Mouse (Mus musculus) limb, embryonic 15.5 days (tissue): ENCODE measurements around the gene Map1lc3a. TPM values are rescaled to one million over a fixed set of nuclear protein-coding genes. Genes with fewer than 3 reads are reported as not detected.
A peak's percentile ranks its signal among the peaks of the same experiment; 100 is the strongest.

Experiments
- ATAC-seq: fragments of 200-750 bp; cut with Nextera tagmentation; 2 replicates; pipeline ENCODE4 v1.8.0; 2017; ENCODE audit warnings: low read depth, moderate TSS enrichment; ENCODE audit not compliant: insufficient number of reproducible peaks, low FRiP score, low TSS enrichment
- H3K27ac ChIP-seq: fragments of 300-500 bp; sonication (generic); 2 replicates; pipeline ENCODE4 v1.5.1; 2015; ENCODE audit warnings: moderate library complexity, mild to moderate bottlenecking, inconsistent platforms
- H3K27me3 ChIP-seq: fragments of 300-500 bp; sonication (generic); 2 replicates; pipeline ENCODE4 v1.6.1; 2015; ENCODE audit warnings: inconsistent platforms
- H3K36me3 ChIP-seq: fragments of 300-500 bp; sonication (generic); 2 replicates; pipeline ENCODE4 v1.6.1; 2015; ENCODE audit warnings: inconsistent platforms
- H3K4me1 ChIP-seq: fragments of 300-500 bp; sonication (generic); 2 replicates; pipeline ENCODE4 v1.6.1; 2015; ENCODE audit warnings: inconsistent platforms
- H3K4me2 ChIP-seq: fragments of 300-500 bp; sonication (generic); 2 replicates; pipeline ENCODE4 v1.6.1; 2015; ENCODE audit warnings: mild to moderate bottlenecking, inconsistent platforms
- H3K4me3 ChIP-seq: fragments of 300-500 bp; sonication (generic); 2 replicates; pipeline ENCODE4 v1.5.1; 2015; ENCODE audit warnings: mild to moderate bottlenecking, inconsistent platforms
- H3K9ac ChIP-seq: fragments of 300-500 bp; sonication (generic); 2 replicates; pipeline ENCODE4 v1.6.1; 2015; ENCODE audit warnings: inconsistent platforms
- H3K9me3 ChIP-seq: fragments of 300-500 bp; sonication (generic); 2 replicates; pipeline ENCODE4 v1.6.1; 2016; ENCODE audit warnings: inconsistent platforms
- WGBS: fragments of 180-500 bp; shearing (Covaris S2); methylation state at CpG from one replicate; pipeline ENCODE4 v1.1.7; 2015; 5-methylcytosine and 5-hydroxymethylcytosine counted together
- polyA plus RNA-seq: library from polyadenylated mRNA; unstranded; fragments of >200 nt; fragmentation: Nextera tagmentation; extraction: Ambion mirVana; gene quantifications from 2 replicates; pipeline ENCODE4 v1.2.1, GENCODE M21; 2015

Map1lc3a gene
- polyA plus RNA-seq, result 205 and 220 TPM in 2 replicates

DNA sequence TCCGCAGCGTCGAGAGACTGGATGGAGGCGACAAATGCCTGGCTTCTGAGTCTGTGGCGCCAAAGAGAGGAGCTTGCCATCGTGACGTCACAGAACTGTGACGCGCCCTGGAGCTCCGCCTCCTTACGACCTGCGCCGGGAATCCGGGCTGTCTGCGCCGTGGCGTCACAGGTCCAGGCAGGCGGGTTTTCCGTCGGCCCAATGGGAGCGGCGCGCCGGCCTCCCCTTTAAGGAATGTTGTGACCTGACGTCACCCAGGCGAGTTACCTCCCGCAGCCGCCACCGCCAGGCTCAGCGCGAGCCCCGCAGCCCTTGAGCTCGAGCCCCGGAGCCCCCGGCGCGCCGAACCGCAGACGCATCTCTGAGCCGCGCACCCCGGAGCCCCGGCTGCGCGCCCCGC lies at the start of gene Map1lc3a:
Map1lc3a (plus strand) TSS at position 103 of the 400 bp plus-strand sequence.
- peaks cover 17% of the 10 kb centered on the region for H3K4me1 ChIP-seq
- H3K4me2 ChIP-seq, result peak within 1 kb of the TSS; percentile 72
- peak; percentile 88 for ATAC-seq
- WGBS, result 1% methylated on average over 47 of the region's 47 CpGs
- peaks cover 11% of the 10 kb centered on the region for H3K36me3 ChIP-seq
- peak within 1 kb of the TSS; percentile 97 for H3K9ac ChIP-seq
- peak within 1 kb of the TSS; percentile 98 for H3K4me3 ChIP-seq
- H3K9me3 ChIP-seq, result no peaks in the 10 kb centered on the region
- H3K27me3 ChIP-seq, result no peaks in the 10 kb centered on the region
- H3K27ac ChIP-seq, result peak within 1 kb of the TSS; percentile 95

DNA sequence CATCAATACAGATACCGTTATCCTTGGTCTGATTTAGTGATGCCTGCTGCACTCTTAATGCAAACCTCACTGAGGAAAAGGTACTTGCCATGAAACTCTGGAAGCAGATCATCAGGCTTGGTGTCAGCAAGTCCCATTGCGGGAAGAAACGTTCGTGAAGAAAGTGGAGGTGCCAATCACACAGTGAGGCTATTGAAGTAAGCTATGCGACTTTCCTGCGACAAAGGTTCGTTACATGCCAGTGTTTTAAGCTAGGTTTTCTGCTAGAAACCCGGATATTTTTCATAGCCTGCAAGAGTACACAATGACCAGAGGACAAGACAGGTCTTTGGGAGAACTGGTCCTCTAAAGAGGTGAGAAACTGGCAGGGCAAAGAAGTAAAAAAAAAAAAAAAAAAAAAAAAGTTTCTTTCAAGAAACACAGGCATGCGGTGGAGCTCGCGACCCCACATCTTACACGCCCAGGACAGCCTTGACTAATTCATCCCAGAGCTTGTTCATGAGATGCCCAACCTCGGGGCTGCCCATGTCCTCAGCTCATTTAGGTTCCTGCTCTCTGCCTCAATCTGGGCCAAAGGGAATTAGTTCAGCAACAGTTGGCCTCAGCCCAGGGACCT lies 40.2 kb upstream of the Map1lc3a start:
- H3K9ac ChIP-seq, result peak overlapping the region; percentile 34; the same call in 1 of the 2 replicates
- peak overlapping the region; percentile 94 for H3K27ac ChIP-seq
- H3K27me3 ChIP-seq, result no peaks in the 10 kb centered on the region
- H3K4me2 ChIP-seq, result peak overlapping the region; percentile 56
- ATAC-seq, result peak; percentile 83
- peak overlapping the region; percentile 79 for H3K4me3 ChIP-seq
- 4% methylated on average over 13 of the region's 13 CpGs for WGBS
- no peaks in the 10 kb centered on the region for H3K9me3 ChIP-seq
- H3K4me1 ChIP-seq, result peaks cover 15% of the 10 kb centered on the region
- peaks cover 4% of the 10 kb centered on the region; the same call in 1 of the 2 replicates for H3K36me3 ChIP-seq

DNA sequence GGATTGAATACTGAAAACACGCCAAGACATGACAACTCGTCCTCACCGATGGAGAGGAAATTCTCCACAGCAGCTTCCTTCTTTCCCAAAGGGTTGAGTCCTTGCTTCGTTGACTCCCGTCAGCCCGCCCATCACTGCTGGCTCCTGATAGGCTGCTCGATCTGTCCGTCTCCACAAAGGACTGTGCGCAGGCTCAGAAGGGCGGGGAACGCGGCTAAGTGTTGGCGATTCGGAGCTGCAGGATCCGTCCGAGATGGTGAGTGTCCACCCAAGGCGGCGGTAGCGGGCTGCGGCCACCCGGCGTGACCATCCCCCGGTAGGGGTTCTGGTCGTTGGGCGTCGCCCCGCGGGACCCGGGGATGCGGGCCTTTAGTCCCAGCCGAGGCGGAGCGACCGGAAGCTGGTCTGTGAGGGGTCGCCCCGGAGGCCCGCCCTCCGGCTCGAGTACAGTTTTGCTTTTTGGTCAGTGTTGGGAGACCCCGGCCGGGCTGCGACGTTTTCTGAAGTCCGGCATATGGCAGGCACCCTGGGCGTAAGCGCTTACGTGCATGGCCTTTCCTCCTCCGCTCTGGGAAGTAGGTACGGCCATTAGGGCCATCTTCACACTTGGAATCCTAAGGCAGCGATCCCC lies 39.6 kb upstream of the Map1lc3a start, which contains the start of gene Dynlrb1:
Dynlrb1 (plus strand) TSS at position 172 of the 631 bp plus-strand sequence.
- Histone ChIP-seq H3K9me3 (no peaks in the 10 kb centered on the region), H3K4me2 (peak within 1 kb of the TSS; percentile 72), H3K4me3 (peak within 1 kb of the TSS; percentile 79), H3K27ac (peak within 1 kb of the TSS; percentile 94), H3K9ac (peak within 1 kb of the TSS; percentile 96), H3K27me3 (no peaks in the 10 kb centered on the region), H3K36me3 (peaks cover 6% of the 10 kb centered on the region; the same call in 1 of the 2 replicates), H3K4me1 (peaks cover 17% of the 10 kb centered on the region)
- under 1% methylated on average over 50 of the region's 50 CpGs for WGBS
- peak; percentile 96 for ATAC-seq

DNA sequence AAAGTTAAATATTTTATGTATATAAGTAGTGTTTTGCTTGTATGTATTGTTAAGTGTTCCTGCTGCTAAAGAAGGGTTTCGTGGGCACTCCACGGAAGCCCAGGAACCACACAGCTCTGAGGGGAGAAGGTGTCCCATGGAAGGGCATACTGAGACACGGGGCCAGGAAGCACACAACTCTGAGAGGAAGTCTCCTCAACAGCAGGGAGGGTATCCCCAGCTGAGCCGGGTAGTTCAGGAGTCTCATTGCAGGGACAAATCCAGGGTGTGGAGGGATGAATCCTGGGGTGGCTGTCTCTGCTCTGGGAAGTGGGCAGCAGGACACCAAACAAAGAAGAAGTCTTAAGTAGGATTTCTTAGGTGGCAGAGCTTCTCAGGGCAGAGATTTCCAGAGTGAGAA lies 38.8 kb upstream of the Map1lc3a start:
- ATAC-seq, result no peak
- Histone ChIP-seq H3K9me3 (no peaks in the 10 kb centered on the region), H3K9ac (peak overlapping the region; percentile 96), H3K4me3 (peak overlapping the region; percentile 79), H3K36me3 (peaks cover 7% of the 10 kb centered on the region), H3K4me1 (peaks cover 17% of the 10 kb centered on the region), H3K4me2 (peak overlapping the region; percentile 72), H3K27ac (peak overlapping the region; percentile 94; the same call in 1 of the 2 replicates), H3K27me3 (no peaks in the 10 kb centered on the region)
- 7% methylated on average over 4 of the region's 4 CpGs for WGBS

DNA sequence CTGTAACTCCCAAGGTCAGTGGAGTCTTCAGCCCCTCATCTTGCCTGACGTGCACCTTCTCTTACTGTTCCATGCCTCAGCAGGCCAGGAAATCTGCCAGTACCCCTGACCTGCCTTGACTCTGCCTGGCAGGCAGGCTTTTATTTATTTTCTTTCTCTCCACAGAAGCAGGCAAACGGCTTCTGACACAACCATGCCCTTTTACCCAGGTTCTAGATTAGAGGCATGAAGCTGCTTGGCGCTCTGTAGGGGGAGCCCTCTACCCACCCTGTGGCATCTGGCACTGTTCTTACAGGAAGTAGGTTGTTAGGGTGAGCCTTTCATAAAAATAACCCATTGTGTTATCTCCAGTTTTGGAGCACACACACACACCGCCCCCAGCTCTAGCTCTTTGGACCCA lies 35.2 kb upstream of the Map1lc3a start:
- no peak overlapping the region for H3K4me2 ChIP-seq
- H3K27me3 ChIP-seq, result no peaks in the 10 kb centered on the region
- WGBS, result 77% methylated on average over 4 of the region's 4 CpGs
- H3K9ac ChIP-seq, result no peak overlapping the region
- ATAC-seq, result no peak
- H3K27ac ChIP-seq, result no peak overlapping the region
- no peak overlapping the region for H3K4me3 ChIP-seq
- peaks cover 17% of the 10 kb centered on the region for H3K4me1 ChIP-seq
- no peaks in the 10 kb centered on the region for H3K9me3 ChIP-seq
- peaks cover 44% of the 10 kb centered on the region for H3K36me3 ChIP-seq

DNA sequence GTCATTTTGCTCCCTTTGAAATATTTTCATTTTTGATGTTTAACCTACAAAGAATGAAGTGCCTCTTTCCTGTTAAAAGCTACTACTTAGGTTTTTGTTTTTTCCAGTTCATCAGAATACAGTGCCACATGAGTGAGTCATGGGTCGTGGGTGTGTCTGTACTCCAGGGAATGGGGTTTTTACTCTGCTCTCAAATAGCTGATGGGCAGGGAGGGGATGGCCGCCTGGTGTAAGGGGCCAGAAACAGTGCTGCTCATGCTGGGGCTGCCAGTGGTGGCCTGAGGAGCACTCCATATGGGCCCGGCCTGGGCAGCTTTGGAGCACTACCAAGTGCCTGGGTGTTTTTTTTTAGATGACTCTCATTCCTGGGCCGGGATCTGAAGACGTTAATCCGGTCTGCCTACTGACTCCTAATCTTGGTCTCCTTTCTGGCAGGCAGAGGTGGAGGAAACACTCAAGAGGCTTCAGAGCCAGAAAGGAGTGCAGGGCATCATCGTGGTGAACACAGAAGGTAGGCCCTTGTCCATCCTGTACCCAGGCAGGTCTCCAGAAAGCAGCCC lies 33.7 kb upstream of the Map1lc3a start:
- ATAC-seq, result no peak
- Histone ChIP-seq H3K9ac (no peak overlapping the region), H3K27me3 (no peaks in the 10 kb centered on the region), H3K4me3 (no peak overlapping the region), H3K4me2 (no peak overlapping the region), H3K9me3 (no peaks in the 10 kb centered on the region), H3K27ac (0 out of 2 replicates have a peak overlapping the region, but pooled peaks have one; percentile 22), H3K4me1 (peaks cover 15% of the 10 kb centered on the region), H3K36me3 (peaks cover 57% of the 10 kb centered on the region)
- 77% methylated on average over 7 of the region's 7 CpGs for WGBS

DNA sequence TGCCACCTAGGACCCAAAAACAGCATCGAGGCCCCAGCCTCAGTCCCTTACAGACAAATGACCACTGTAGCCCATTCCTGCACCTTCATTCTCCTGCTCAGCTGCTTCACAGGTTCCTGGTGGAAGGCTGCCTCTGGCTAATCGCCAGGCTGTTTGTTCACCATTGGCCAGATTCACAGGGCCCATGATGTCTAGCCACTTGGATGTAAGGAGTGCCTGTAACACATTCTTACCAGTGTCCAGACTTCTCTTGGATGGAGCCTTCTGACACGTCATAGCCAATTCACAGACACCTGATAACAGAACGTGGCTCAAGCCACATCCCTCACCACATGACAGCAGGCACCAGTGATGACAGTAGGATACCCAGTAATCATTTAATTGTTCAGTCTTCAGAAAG lies 29.9 kb upstream of the Map1lc3a start:
- Histone ChIP-seq H3K27ac (no peak overlapping the region), H3K9ac (no peak overlapping the region), H3K4me2 (no peak overlapping the region), H3K4me3 (no peak overlapping the region), H3K27me3 (no peaks in the 10 kb centered on the region), H3K4me1 (no peaks in the 10 kb centered on the region), H3K36me3 (peaks cover 90% of the 10 kb centered on the region), H3K9me3 (no peaks in the 10 kb centered on the region)
- WGBS, result 90% methylated on average over 4 of the region's 4 CpGs
- ATAC-seq, result no peak

DNA sequence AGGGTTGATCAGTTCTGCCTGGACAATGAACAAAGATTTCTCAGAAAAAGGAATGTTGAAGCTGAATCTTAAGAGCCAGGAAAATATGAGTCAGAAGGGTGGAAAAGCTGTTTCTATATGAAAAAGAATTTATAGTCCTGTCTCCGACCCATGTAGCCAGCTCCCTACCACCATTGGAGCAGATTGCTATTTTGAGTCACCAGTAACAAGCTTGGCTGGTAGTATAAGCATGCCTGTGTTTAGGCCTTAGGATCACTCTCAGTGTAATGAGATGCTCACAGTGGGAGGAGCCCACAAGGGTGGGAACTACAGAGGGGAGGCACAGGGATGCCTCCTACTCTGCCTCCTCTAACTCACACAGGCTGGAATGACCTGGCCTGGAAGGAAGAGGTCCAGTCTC lies 27.9 kb upstream of the Map1lc3a start:
- Histone ChIP-seq H3K9ac (no peak overlapping the region), H3K4me3 (no peak overlapping the region), H3K9me3 (no peaks in the 10 kb centered on the region), H3K27ac (peak overlapping the region; percentile 30; the same call in 1 of the 2 replicates), H3K4me2 (no peak overlapping the region), H3K4me1 (no peaks in the 10 kb centered on the region), H3K36me3 (peaks cover 86% of the 10 kb centered on the region), H3K27me3 (no peaks in the 10 kb centered on the region)
- WGBS, result 69% methylated on average over 1 of the region's 1 CpGs
- no peak; the same call in 1 of the 2 replicates for ATAC-seq

DNA sequence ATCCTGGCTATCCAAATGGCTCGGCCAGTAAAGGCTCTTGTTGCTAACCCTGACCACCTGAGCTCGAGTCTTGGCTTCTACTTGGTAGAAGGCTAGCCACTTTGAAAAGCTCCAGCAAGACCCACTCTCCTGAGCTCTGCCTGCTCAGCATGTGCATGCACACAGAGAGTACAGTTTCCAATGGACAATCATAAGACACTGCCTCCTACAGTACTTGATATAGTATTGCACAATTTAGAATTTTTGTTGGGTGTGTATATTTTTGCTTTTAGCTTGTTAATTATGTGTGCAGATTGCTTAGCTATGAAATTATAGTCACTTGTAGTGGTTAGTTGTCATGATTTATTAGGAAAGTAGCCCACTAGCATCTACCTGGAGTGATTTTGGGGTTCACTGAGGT lies 27.4 kb upstream of the Map1lc3a start:
- WGBS, result 48% methylated on average over 2 of the region's 2 CpGs
- Histone ChIP-seq H3K27ac (peak overlapping the region; percentile 30; the same call in 1 of the 2 replicates), H3K4me2 (no peak overlapping the region), H3K9me3 (no peaks in the 10 kb centered on the region), H3K4me1 (no peaks in the 10 kb centered on the region), H3K4me3 (no peak overlapping the region), H3K27me3 (no peaks in the 10 kb centered on the region), H3K36me3 (peaks cover 80% of the 10 kb centered on the region), H3K9ac (no peak overlapping the region)
- ATAC-seq, result no peak

DNA sequence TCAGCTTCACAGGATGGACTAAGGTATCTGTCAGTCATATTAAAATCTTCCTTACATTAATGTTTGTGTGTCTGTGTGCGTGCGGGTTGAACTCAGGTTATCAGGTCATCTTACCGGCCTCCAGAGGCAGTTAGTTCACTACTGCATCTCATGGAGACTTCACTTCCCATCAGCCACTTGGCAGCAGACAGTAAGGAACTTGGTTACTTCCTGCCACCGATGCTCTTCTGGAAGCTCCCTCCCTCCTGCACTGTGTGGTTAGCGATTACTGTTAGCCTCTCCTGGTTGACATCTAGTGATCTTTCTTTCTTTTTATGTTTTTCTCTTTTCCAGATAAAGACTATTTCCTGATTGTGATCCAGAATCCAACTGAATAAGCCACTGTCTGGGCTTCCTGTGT lies 26.5 kb upstream of the Map1lc3a start:
- no peak for ATAC-seq
- H3K4me1 ChIP-seq, result no peaks in the 10 kb centered on the region
- no peaks in the 10 kb centered on the region for H3K9me3 ChIP-seq
- no peak overlapping the region for H3K4me2 ChIP-seq
- WGBS, result 94% methylated on average over 5 of the region's 5 CpGs
- no peak overlapping the region for H3K27ac ChIP-seq
- peaks cover 72% of the 10 kb centered on the region for H3K36me3 ChIP-seq
- H3K9ac ChIP-seq, result no peak overlapping the region
- H3K27me3 ChIP-seq, result no peaks in the 10 kb centered on the region
- no peak overlapping the region for H3K4me3 ChIP-seq

DNA sequence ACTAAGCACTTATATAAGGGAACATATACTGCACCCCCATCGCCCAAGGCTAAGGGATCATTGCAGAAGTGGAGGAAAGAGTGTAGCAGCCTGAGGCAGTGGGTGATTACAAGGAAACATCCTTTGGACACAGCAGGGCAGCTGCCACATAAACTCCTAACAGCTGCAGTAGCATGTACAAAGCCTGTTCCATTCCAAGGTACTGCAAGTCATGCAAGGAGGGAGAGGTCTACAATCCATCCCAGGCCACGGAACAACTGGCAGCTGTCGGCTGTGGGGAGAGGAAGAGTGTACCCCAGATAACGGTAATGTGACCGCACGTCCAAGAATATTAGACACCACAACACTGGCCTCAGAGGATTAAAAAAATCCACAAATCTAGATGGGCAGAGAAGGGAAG lies 10.6 kb upstream of the Map1lc3a start:
- no peak overlapping the region for H3K9ac ChIP-seq
- no peaks in the 10 kb centered on the region for H3K36me3 ChIP-seq
- no peak for ATAC-seq
- H3K9me3 ChIP-seq, result 0 out of 2 replicates have a peak, but pooled peaks cover 2% of the 10 kb centered on the region
- H3K27ac ChIP-seq, result no peak overlapping the region
- WGBS, result 64% methylated on average over 6 of the region's 6 CpGs
- H3K4me2 ChIP-seq, result no peak overlapping the region
- no peaks in the 10 kb centered on the region for H3K27me3 ChIP-seq
- no peaks in the 10 kb centered on the region for H3K4me1 ChIP-seq
- H3K4me3 ChIP-seq, result no peak overlapping the region

DNA sequence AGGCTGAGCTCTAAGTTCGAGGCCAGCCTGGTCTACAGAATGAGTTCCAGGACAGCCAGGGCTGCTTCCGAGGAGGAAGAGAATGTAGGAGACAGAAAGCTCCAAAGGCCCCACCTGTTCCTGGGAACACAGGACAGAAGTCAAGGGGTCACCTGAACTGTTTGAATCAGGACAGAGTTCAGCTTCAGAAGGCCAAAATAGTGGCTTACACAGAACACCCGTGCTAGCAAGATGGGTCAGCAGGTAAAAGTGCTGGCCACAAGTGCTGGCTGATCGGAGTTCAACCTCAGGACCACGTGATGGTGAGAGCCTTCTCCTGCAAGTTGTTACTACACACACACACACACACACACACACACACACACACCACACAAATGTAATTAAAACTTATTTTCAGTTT lies 9.2 kb upstream of the Map1lc3a start:
- ATAC-seq, result no peak
- WGBS, result 78% methylated on average over 5 of the region's 5 CpGs
- H3K9me3 ChIP-seq, result 0 out of 2 replicates have a peak, but pooled peaks cover 2% of the 10 kb centered on the region

More for the DNA sequence above, 9.2 kb upstream of the Map1lc3a start:
- Histone ChIP-seq H3K4me3 (no peak overlapping the region), H3K4me1 (no peaks in the 10 kb centered on the region), H3K36me3 (no peaks in the 10 kb centered on the region), H3K4me2 (no peak overlapping the region), H3K27me3 (no peaks in the 10 kb centered on the region), H3K9ac (no peak overlapping the region), H3K27ac (no peak overlapping the region)
